Mouse (Mus musculus) adrenal gland, adult (tissue): ENCODE data around the gene Slc9a9.
A peak's percentile ranks its signal among the peaks of the same experiment; 100 is the strongest.

Experiments used
- DNase-seq, 2 experiments: peaks; one replicate each; pipeline ENCODE4 v3.0.0; 2022 to 2023; ENCODE audit warnings: low spot score in 1 of 2; ENCODE audit not compliant: inconsistent age in 2 of 2

The Slc9a9 gene

DNA sequence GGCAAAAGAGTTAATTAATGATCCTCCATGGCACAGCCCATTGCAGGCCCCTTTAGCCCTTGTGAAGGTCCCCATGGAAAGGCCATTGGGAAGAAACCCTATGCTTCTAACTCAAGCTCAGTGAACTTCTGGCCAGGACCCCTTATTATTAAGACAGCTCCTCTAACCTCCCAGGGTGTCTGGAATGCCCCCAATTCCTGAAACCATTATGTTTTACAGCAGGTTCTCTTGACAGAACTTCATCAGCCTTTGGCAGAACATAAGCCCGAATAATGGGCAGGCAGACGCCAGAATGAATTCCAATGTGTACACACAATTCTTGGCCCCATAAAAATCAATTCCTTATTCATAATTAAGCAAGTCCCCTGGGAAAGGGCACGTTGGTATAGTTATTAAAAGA, 256.1 kb downstream of the Slc9a9 start:
- no peak for DNase-seq

DNA sequence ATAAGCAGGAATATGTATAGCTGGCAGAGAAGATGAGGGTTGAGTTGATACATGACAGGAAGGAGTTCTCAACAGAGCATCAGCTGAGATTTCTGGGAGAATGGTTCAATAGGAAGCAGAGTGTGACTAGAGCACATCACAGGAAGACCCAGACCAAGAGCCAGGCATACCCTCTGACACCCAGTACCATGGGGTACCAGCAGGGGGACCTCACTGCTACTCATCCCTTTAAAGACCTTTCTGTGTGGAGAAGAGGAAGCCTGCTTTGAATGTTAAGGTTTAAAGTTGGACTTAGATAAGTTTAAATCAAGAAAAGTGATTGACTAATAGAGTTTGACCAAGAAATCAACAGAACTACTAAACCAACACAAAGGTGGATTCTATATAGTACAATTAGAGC, 257.4 kb downstream of the Slc9a9 start:
- DNase-seq = peak; percentile 34 to 65

DNA sequence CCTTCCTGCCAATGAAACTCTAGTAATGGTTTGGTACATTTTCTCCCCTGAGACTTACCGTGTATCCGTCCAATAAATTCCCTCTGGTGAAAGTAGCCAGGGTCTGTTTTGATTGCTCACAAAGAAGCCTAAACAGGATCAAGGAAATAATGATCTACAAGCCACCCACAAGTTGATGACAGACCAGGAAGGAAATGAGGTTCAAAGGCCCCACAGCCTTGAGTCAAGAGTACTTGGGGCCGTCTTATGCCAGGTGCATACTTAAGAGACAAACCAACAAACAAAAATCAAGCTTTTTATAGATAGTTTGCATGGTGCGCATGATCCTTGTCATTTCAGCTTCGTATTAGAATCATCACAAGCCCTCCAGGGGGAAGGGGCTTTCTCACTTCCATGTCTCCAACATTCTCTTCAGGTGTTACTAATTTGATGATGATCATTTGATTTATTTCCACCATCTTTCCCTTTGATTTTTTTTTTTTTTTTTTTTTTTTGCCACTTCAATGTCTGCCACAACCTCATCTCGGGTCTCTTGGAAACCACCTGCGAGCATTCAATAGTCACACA, 275.9 kb downstream of the Slc9a9 start:
- DNase-seq = no peak

DNA sequence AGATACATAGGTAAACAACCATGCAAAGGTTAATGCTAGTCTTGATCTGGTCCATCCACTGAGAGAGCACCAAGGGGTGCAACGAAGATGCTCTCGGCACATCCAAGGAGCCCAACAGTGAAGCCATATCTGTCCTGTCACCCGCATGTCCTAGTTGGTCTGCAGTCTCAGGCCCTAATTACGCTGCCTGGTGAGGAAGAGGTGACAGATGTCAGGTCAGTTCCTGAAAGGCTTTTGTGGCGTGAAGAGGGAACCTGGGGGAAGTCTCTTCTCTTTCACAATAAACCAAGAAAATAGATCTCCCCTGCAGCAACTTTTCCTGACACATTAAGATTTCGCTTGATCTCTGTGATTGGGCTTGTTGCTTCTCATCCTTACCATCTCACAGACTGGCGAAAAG, 277.5 kb downstream of the Slc9a9 start:
- DNase-seq = no peak

DNA sequence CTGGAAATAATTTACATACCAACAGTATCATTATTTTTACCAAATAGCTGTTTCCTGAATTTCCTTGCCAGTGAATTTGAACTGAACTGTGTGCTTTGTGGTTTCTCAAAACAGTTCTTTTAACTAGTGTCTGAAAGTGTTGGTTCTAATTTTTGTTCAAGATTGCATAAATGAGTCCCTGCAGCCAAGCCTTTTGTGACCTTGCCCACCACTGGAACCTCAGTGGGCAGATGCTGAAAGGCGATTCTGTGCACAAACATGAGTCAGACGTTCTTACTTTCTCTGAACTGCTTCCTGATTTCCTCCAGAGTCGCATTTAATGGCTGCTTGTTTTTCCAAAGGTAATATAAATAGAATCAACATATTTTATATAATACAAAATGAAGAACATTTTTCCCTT, 281.0 kb downstream of the Slc9a9 start:
- no peak for DNase-seq

DNA sequence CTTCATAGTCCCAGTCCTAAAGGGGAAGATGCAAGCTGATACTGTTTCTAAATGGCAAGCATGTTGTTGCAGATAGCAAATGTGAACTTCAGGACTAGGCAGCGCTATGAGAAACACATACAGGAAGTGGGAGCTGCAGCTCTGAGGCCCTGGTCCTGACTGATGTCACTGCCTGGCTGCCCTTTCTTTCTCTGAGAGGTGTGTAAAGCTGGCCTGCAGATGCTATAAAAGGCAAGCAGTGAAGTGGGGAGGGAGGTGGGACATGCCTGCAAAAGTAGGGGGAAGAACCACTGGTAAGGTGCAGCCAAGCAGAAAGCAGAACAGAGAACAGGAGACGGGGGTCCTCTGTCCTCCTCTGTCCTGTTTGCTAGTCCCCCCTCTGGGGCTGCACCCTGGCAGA, 285.9 kb downstream of the Slc9a9 start:
- no peak for DNase-seq

DNA sequence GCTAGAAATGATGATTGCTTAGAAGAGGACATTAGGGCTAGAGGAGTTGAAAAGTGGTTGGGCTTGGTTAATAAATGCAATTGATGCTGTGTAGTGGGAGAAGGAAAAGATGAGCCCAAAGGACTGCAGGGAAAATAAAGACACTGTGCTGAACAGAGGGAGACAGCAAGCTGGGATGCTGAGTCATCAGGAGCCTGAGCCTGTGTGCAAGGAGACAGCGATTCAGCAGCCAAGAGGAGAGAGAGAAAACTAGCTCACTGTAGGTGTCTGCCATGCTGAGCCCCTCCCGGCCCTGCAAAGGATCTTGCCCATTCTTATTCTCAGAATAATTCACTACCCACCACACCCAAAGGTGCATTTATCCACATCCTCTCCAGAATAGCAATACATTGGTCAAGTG, 288.7 kb downstream of the Slc9a9 start:
- peak; percentile 15 to 35 for DNase-seq

DNA sequence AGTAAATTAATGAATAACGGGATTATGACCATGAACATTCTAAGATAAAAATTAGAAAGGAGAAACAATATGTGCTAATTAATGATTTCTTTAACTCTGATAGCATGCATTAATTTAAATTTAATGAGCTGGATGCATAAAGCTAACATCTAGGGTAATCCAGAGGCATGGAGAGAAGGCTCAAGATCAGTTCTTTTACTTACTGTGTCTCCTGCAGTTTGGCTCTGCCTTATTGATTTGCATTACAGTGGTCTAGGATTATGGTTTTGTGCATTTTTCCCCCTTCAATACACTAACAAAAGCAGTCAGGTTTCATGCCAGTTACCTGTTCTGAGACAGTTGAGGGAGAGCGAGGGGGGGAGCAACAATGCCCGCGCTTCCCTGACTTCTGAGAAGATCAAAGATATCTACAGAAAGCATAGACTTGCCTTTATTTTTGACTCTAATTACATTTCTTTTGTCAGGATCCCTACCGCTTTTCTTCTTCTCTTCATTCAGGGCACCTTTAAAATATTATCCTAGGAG, 298.9 kb downstream of the Slc9a9 start:
- no peak for DNase-seq

DNA sequence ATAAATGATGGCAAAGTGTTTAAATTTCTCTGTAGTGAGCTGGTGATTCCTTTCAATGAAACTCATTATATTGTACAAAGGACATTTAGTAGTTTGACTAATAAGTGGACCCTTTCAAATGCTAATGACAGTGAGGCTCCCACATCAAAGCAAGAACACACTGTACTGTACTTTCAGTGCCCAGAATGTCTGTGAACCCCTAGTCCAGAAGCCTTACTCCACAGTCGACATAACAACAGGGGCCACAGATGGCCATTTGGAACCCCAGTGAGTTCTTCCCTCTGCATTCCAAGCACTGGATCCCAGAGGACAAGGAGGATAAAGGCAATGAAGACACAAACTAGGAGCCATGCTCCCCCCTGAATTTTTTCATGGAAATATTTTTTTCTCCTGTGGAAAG, 299.4 kb downstream of the Slc9a9 start:
- DNase-seq = peak in 1 of 2 experiments; percentile 44

DNA sequence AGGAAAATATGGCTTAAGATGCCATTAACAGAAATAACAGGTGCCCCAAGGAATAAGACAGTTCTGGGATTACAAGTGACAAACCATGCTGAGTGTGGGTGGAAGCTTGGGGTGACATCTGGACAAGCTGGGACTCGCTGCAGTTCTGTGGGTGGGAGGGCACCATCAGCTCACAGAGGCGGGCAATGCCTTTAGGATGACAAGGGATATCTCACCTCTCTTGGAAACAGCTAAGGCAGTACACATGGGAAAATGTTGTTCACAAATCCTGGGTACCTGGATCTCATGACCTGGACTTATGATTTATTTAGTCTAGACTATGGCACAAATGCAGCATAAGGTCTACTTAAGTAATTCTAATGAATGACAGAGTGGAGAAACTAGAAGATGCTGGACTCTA, 302.3 kb downstream of the Slc9a9 start:
- DNase-seq = no peak

DNA sequence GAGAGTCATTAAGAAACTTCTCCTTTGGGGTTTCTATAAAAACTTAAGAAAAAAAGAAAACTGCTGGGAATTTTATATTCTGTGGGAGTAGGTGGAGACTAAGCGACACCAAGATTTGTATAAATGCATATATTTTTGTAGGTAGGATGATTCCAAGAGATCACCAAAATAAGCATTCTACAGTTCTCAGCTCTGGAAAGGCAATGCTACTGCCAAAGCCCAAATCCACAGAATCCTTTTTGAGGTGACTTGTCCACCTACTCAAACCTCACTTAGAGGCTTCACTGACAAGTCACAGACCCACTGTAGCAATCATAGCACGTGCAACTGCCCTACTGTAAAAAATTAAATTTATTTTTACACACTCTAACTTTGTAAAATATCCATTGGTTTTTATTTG, 303.0 kb downstream of the Slc9a9 start:
- DNase-seq = no peak

DNA sequence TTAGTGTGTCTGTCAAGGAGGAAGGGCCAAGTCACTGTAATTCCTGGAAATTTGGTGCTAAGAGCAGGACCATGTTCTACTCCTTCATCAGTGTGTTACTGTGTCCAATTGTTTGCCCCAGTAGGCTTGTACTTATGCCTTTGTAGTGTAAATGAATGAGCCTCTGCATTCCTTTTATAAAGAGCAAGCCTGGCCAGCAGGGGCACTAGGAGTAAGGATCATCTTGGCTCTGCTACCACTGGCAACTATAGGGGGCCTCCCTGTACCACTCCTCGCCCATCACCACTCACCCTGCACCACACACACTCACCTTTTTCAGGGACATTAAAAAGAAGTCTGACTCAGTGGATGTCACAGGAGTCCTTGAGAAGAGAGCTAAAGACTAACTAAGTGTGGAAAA, 306.5 kb downstream of the Slc9a9 start:
- no peak for DNase-seq

DNA sequence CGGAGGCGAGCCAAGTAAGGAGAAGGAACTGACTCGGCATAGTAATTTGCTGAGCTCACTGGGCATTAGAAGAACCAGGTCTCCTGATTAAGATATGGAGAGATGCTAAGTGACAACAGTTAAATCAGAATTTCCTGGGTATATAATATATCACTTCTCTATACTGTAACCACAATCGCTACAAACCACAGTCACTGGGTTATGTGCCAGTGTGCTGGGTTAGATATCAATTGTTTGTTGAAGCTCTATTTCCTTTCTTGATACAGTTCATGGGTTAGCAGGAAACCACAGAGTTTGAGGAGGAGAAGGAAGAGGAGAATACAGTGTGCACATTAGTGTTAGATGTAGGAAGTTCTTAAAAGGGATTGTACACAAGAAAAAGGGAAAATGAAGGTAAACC, 323.9 kb downstream of the Slc9a9 start:
- no peak for DNase-seq

DNA sequence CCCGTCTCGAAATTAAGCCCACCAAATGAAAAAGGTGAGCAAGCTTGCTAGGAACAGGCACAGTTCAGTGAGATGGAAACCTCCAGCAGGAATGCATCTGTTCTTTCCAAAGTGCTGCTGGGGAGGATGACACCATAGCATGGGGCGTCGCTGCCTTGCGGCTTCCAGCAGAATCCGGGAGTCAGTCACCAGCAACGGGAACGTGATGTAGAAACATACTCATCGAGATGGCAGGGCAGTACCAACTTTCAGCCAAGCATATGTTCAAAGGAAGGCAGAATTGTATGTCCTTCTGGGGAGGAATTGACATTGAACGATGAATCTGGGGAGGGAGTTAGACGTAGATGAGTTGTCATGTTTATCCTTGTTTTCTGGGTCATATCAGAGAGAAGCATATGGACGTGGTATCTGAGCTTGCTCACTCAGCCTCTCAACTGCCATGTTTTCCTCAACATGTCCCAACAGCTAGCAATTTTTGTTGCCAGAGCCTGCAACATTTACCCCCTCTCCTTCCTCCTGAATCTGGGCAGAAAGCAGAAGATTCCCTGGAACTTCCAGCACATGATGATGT, 350.5 kb downstream of the Slc9a9 start:
- no peak for DNase-seq

DNA sequence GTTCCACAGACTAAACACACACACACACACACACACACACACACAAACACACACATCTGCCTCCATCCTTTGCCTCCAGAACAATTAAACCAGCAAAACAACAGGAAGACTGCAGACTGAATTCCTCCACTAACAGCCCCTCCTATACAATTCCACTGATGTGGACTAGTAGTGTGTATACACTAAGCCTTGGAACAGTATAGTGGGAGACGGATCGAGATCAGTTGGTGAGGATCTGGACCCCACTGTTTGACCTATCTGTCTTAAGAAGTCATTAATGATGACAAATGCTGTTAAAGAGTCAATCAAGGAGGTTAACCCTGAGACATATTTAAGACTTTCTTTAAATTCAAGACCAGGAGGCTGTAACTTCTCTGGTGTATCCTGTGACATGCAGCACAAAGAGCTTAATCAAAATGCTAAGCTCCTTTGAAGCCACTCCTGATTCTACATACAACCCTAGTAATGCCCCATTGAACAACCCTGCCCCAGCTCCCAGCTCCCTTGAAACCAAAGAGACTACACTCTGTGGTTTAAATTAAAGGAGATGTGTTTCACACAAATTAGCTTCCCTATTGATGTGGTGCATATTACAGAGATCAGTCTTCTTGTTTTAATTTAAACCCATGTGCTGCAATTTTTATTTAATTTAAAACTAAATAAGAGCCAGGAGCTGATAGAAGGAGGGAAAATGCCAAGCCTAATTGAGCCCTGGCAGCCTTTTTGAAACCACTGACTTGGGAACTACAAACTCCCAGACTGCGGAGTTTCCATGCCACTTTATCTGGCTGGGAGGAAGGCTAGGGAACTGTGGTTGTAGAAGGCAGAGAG, 364.6 kb downstream of the Slc9a9 start:
- no peak for DNase-seq

DNA sequence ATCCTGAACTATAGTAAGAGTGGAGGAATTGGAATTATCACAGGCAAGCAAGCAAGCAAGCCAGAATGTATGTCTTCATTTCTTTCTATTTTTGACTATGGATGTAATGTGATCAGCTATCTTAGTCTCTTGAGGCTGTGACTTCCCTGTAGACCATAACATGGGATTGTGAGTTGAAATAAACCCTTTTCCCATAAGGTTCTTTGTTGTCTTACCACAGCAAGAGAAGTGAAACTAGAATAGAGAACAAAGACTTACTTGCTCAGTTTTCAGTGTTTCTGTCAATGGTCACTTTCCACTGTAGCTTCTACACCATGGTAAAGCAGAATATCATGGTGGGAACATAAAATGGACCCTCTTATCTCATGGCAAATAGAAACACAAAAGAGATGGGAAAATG, 366.5 kb downstream of the Slc9a9 start:
- no peak for DNase-seq

DNA sequence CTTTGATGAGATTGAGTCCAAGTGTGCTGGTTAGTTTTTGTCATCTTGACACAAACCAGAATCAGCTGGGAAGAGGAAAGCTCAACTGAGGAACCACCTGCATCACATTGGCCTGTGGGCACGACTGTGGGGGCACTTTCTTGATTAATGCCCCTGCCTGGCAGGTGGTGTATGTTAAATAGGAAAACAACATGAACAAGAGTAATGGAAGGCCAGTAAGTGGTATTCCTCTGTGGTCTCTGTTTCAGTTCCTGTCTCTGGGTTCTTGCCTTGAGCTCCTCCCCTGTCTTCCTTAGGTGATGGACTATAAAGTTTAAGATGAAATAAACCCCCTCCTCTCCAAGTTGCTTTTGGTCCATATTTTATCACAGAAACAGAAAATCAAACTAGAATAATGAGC, 372.7 kb downstream of the Slc9a9 start:
- DNase-seq = no peak

DNA sequence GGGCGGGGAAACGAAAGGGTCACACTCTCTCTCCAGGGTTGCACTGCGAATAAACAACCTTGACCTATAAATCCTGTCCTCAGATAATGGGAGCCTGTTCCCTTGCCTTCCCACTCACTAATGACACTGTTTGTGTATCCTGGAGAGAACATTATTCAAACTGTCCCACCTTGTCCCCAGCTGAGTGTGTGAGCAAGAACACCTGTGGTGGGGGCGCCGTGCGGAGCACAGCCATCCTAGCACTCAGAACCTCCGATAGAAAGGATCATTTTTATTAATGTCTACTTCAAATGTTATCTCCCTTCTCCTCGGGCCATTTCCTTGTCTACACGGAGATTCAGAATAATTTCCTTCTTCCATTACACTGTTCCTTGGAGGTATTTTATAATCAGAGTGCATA, 382.5 kb downstream of the Slc9a9 start:
- peak in 1 of 2 experiments; percentile 40 for DNase-seq

DNA sequence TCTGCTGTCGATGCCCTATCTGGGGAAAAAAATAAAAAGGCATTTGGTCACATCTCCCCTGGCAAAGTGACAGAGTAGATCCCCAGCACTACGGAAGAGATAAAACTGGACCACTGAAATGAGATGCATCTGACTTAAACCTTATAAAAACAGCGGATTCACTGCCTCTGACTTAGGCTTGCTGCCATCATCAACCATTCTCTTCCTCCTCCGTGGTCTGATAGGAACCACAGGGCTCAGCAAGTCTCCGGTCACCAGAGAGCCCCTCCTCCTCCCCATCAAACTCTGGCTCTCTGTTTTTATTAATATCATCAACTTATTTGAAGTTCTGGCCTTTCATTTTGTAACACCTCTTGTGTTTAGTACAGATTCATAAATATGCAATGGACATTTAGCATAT, 383.5 kb downstream of the Slc9a9 start:
- DNase-seq = no peak

DNA sequence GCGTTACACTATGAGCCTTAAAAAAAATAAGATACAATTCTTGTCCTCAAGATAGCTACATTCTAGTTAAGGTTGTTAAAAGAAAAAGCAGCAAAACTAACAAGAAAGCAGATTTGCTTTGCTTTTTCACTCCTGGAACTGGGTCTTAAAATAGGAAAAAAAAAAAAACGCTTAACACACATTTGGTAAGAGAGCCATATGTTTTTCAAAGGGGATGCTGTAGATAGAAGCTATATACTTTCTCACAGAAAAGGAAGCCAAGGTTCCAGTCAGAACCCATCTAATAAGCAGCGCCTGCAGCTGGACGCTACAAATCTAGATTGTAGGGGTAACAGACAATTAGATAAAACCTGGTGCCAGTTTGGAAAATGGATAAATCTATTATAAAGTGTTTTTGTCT, 386.1 kb downstream of the Slc9a9 start:
- no peak for DNase-seq

DNA sequence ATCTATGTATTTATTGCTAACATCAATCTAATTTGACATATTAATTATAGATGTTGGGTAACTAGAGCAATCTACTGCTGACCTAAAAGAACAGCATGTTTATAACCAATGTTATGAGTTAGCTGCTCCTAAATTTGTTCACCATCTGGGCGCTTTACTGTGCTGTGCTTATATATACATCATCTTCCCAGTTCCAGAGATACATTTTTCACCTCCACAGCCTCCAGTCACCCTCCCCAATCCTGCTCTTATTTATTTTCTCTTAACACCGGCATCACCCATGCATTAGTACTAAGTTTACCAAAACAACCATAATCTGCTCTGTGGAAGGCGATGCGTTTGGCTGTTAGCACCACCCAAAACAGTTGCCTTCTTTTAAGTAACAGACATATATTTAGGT, 391.0 kb downstream of the Slc9a9 start:
- DNase-seq = no peak

DNA sequence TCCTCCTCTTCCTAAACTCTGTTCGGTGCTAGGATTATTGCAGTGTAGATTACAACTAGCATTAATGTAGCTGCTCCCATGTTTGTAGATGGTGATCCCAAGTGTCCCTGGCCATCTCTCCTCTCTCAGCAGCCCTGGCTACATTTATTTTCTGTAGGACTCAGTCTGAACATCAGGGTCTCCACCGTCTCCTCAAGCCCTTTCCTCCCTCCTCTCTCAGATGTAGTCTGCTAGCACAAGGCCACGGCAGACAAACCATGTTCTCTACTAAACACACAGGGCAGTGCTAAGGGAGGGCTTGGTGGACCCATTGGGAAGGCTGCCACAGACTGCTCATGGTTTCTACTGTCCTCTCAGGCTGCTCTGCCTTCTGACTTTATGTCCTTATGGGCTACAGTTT, 397.3 kb downstream of the Slc9a9 start:
- no peak for DNase-seq
